In genomic region chr16:29442126-29442525, GRCm38 (mm10) we compare ENCODE assay signal across 20 mouse cellular contexts.
"Had no signal": no experiment of that assay in that cellular context is flagged by ENCODE, and none has a peak within 500 bp of the region (broad histone marks: within the 10 kb centered on the region; RNA-seq: fewer than 3 reads in every experiment).

No protein-coding gene starts in this region.

- H3K4me1 ChIP-seq: limb, embryonic 12.5 days; limb, embryonic 15.5 days; neural tube, embryonic 12.5 days; neural tube, embryonic 15.5 days had no signal

- H3K9me3 ChIP-seq: limb, embryonic 12.5 days; limb, embryonic 15.5 days; neural tube, embryonic 12.5 days; neural tube, embryonic 15.5 days had no signal

- H3K9ac ChIP-seq: limb, embryonic 12.5 days; limb, embryonic 15.5 days; liver, embryonic 14.5 days; liver, postnatal 0 days; lung, embryonic 14.5 days; neural tube, embryonic 12.5 days; neural tube, embryonic 15.5 days had no signal

- H3K36me3 ChIP-seq: limb, embryonic 12.5 days; limb, embryonic 15.5 days; neural tube, embryonic 12.5 days; neural tube, embryonic 15.5 days had no signal

- H3K27me3 ChIP-seq: limb, embryonic 12.5 days; limb, embryonic 15.5 days; neural tube, embryonic 12.5 days; neural tube, embryonic 15.5 days had no signal

- ATAC-seq: liver, postnatal 0 days; lung, postnatal 0 days had no signal

- H3K27ac ChIP-seq: limb, embryonic 12.5 days; limb, embryonic 15.5 days; liver, embryonic 14.5 days; macrophage; neural tube, embryonic 12.5 days; neural tube, embryonic 15.5 days; stomach, postnatal 0 days had no signal

- H3K4me2 ChIP-seq: limb, embryonic 12.5 days; limb, embryonic 15.5 days; liver, embryonic 11.5 days; lung, embryonic 14.5 days; neural tube, embryonic 12.5 days; neural tube, embryonic 15.5 days had no signal

- H3K4me3 ChIP-seq: limb, embryonic 12.5 days; limb, embryonic 15.5 days; neural tube, embryonic 12.5 days; neural tube, embryonic 15.5 days had no signal

- DNase-seq: kidney, adult 9 months; kidney, postnatal 14 days; kidney, postnatal 4 days; left cerebral cortex, postnatal 4 days; liver, postnatal 0 days; lung, embryonic 14.5 days; right cerebral cortex, postnatal 14 days; right cerebral cortex, postnatal 4 days; thymus, adult 2 months; thymus, postnatal 14 days; thymus, postnatal 4 days had no signal
